ENCODE assay signal across 27 mouse cellular contexts in genomic region chr10:82758878-82759277, GRCm38 (mm10). TPM values are rescaled to one million over a fixed set of nuclear protein-coding genes. Genes with fewer than 3 reads are reported as not detected.
DNase-seq lines count a peak whose midpoint lies in the region; ATAC-seq and TF ChIP-seq lines count a peak whose summit lies in the region.
"Had no signal": no experiment of that assay in that cellular context is flagged by ENCODE, and none has a peak within 500 bp of the region (broad histone marks: within the 10 kb centered on the region; RNA-seq: fewer than 3 reads in every experiment).

No protein-coding gene starts in this region.

- H3K9me3 ChIP-seq in hindbrain, postnatal 0 days (ENCODE audit: low read length) = no peaks in the 10 kb centered on the region
- H3K9me3 ChIP-seq in hindbrain, embryonic 16.5 days (ENCODE audit: control insufficient read depth, low read length) = no peaks in the 10 kb centered on the region
- no peaks in the 10 kb centered on the region for H3K9me3 ChIP-seq in liver, embryonic 13.5 days (replicated peaks)
- H3K9me3 ChIP-seq: intestine, embryonic 15.5 days; limb, embryonic 15.5 days; lung, embryonic 15.5 days; neural tube, embryonic 15.5 days had no signal

- no peak for DNase-seq in hindbrain, postnatal 0 days (ENCODE audit: low spot score)
- DNase-seq in adipocyte (ENCODE audit: low spot score) = peak; percentile 28
- DNase-seq in liver, embryonic 13.5 days = no peak
- no peak for DNase-seq in layer of hippocampus, adult 18-20 months (ENCODE audit: low spot score in 2 of 2)
- DNase-seq: adrenal gland, adult 8-10 months; cerebellum, adult 2 months; cerebellum, postnatal 25 days; gastrocnemius, adult 2 months; gastrocnemius, postnatal 36 days; heart, postnatal 10 days; kidney, adult 2 months; kidney, postnatal 36 days; layer of hippocampus, adult 9-11 months; lung, postnatal 4 days; retina, postnatal 1 day; right cerebral cortex, postnatal 14 days had no signal

- H3K36me3 ChIP-seq in hindbrain, postnatal 0 days (ENCODE audit: insufficient read depth, low read length) = peaks cover 48% of the 10 kb centered on the region
- H3K36me3 ChIP-seq in hindbrain, embryonic 16.5 days (ENCODE audit: control insufficient read depth, insufficient read depth, low read length) = peaks cover 30% of the 10 kb centered on the region
- H3K36me3 ChIP-seq in liver, embryonic 13.5 days = peaks cover 75% of the 10 kb centered on the region

- H3K9ac ChIP-seq in hindbrain, postnatal 0 days (replicated peaks; ENCODE audit: low read length) = no peak overlapping the region
- H3K9ac ChIP-seq in hindbrain, embryonic 16.5 days (ENCODE audit: low read depth, low read length) = no peak overlapping the region
- H3K9ac ChIP-seq in liver, embryonic 13.5 days = no peak overlapping the region
- H3K9ac ChIP-seq: heart, embryonic 13.5 days; hindbrain, embryonic 14.5 days; intestine, embryonic 15.5 days; limb, embryonic 15.5 days; lung, embryonic 15.5 days; neural tube, embryonic 15.5 days had no signal

- WGBS in hindbrain, postnatal 0 days = 97% methylated on average over 3 of the region's 3 CpGs
- 97% methylated on average over 3 of the region's 3 CpGs for WGBS in hindbrain, embryonic 16.5 days
- 80% methylated on average over 3 of the region's 3 CpGs for WGBS in liver, embryonic 13.5 days (ENCODE audit: insufficient replicate concordance)

- no peak overlapping the region for H3K4me2 ChIP-seq in hindbrain, postnatal 0 days (ENCODE audit: low read depth, low read length)
- no peak overlapping the region for H3K4me2 ChIP-seq in hindbrain, embryonic 16.5 days (ENCODE audit: low read length)
- H3K4me2 ChIP-seq in liver, embryonic 13.5 days = no peak overlapping the region
- H3K4me2 ChIP-seq: heart, embryonic 13.5 days; hindbrain, embryonic 14.5 days; intestine, embryonic 15.5 days; limb, embryonic 15.5 days; lung, embryonic 15.5 days; neural tube, embryonic 15.5 days had no signal

- H3K27me3 ChIP-seq in hindbrain, postnatal 0 days (ENCODE audit: insufficient read depth, low read length) = no peaks in the 10 kb centered on the region
- H3K27me3 ChIP-seq in hindbrain, embryonic 16.5 days (replicated peaks; ENCODE audit: control insufficient read depth, insufficient read depth, low read length) = no peaks in the 10 kb centered on the region
- H3K27me3 ChIP-seq in liver, embryonic 13.5 days = no peaks in the 10 kb centered on the region
- H3K27me3 ChIP-seq: CH12.LX; heart, embryonic 13.5 days; intestine, embryonic 15.5 days; limb, embryonic 15.5 days; lung, embryonic 15.5 days; neural tube, embryonic 15.5 days had no signal

- TF ChIP-seq CTCF in hindbrain, postnatal 0 days (IDR thresholded peaks at IDR 0.05; ENCODE audit: low read depth) = no peak

- ATAC-seq in hindbrain, postnatal 0 days = no peak
- ATAC-seq in hindbrain, embryonic 16.5 days = no peak
- ATAC-seq in liver, embryonic 13.5 days (ENCODE audit: low read depth) = no peak
- peak; percentile 10; the same call in 1 of the 2 replicates for ATAC-seq in megakaryocyte progenitor cell, adult 5-6 weeks (replicated peaks; ENCODE audit: poor library complexity)
- ATAC-seq: activated CD4-positive, CD25-positive, alpha-beta regulatory T cell, adult 4 months; intestine, embryonic 15.5 days had no signal

- H3K27ac ChIP-seq in hindbrain, postnatal 0 days = peak overlapping the region; percentile 26; the same call in 1 of the 2 replicates
- no peak overlapping the region for H3K27ac ChIP-seq in hindbrain, embryonic 16.5 days (ENCODE audit: low read depth, low read length)
- peak overlapping the region; percentile 56 for H3K27ac ChIP-seq in liver, embryonic 13.5 days
- H3K27ac ChIP-seq: gastrocnemius, adult 2 months; heart, embryonic 13.5 days; hindbrain, embryonic 14.5 days; intestine, embryonic 15.5 days; limb, embryonic 10.5 days; limb, embryonic 15.5 days; lung, embryonic 15.5 days; neural tube, embryonic 15.5 days had no signal

- H3K4me1 ChIP-seq in hindbrain, postnatal 0 days (ENCODE audit: insufficient read depth, low read length) = peaks cover 23% of the 10 kb centered on the region; the same call in 1 of the 2 replicates
- peaks cover 25% of the 10 kb centered on the region for H3K4me1 ChIP-seq in hindbrain, embryonic 16.5 days (ENCODE audit: control insufficient read depth, insufficient read depth, low read depth, low read length)
- peaks cover 53% of the 10 kb centered on the region for H3K4me1 ChIP-seq in liver, embryonic 13.5 days (replicated peaks)

- H3K4me3 ChIP-seq in hindbrain, postnatal 0 days (ENCODE audit: low read length) = no peak overlapping the region
- H3K4me3 ChIP-seq in hindbrain, embryonic 16.5 days (ENCODE audit: low read length) = no peak overlapping the region
- no peak overlapping the region for H3K4me3 ChIP-seq in liver, embryonic 13.5 days (replicated peaks)
- H3K4me3 ChIP-seq: gastrocnemius, adult 2 months; heart, embryonic 13.5 days; intestine, embryonic 15.5 days; limb, embryonic 10.5 days; limb, embryonic 15.5 days; lung, embryonic 15.5 days; neural tube, embryonic 15.5 days had no signal

RNA-seq across cellular contexts. Expression of gene Nfyb, which starts 5.1 kb away (rescaled TPM):
- total RNA-seq in hindbrain, postnatal 0 days (2014; rRNA removed) = 30.9 and 34.4 TPM in 2 replicates
- polyA plus RNA-seq in hindbrain, postnatal 0 days (2015; fragmentation: Nextera tagmentation; extraction: Ambion mirVana) = 27.3 and 28.1 TPM in 2 replicates
- polyA plus RNA-seq in hindbrain, embryonic 16.5 days (2015; fragmentation: Nextera tagmentation; extraction: Ambion mirVana) = 37.3 and 38.5 TPM in 2 replicates
- 36.1 and 43.5 TPM in 2 replicates for polyA plus RNA-seq in liver, embryonic 13.5 days (2015; fragmentation: Nextera tagmentation; extraction: Ambion mirVana)
- total RNA-seq in megakaryocyte progenitor cell, adult 5-6 weeks (2015) = 36.2 and 41.8 TPM in 2 replicates
- 65.0 and 92.2 TPM in 2 replicates for total RNA-seq in megakaryocyte progenitor cell, adult 5-6 weeks (2017)
- total RNA-seq in layer of hippocampus, adult 18-20 months (2021) = 10 to 100 TPM; 60.9 to 65.1 TPM
